Mouse (Mus musculus) testis, postnatal 14 days (tissue): ENCODE measurements around the gene Plin1.

Source experiments
- DNase-seq: peaks from one replicate; pipeline ENCODE4 v3.0.0; 2021; ENCODE audit warnings: low spot score

Gene Plin1

DNA sequence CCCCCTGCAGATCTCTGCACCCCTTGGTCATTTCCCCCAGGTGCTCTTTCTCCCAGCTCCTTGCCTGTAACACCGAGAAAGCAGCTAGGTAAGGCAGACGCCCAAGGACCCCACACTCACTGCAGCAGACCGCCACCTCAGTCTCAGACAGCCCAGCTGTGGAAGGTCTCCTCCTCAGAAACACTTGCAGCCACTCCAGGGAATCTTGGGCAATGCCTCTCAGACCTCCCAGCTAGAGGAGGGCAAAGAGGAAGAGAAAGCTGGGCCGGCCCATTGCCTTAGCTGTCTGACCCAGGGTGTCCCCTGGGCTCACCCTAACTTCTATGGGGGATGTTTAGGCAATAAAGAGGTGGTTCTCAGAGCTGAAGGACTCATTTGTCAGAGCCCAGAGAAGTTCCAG lies at the start of gene Plin1:
TSS of gene Plin1 (minus strand) at position 282 of the 400 bp plus-strand sequence.
- DNase-seq: no peak

GRCm38 (mm10) chr7:79782516-79782855 lies 49.8 kb upstream of the Plin1 start:
- no peak for DNase-seq

- DNase-seq: no peak
These were observed 49.3 kb upstream of the Plin1 start for GRCm38 (mm10) chr7:79781826-79782515.

DNA sequence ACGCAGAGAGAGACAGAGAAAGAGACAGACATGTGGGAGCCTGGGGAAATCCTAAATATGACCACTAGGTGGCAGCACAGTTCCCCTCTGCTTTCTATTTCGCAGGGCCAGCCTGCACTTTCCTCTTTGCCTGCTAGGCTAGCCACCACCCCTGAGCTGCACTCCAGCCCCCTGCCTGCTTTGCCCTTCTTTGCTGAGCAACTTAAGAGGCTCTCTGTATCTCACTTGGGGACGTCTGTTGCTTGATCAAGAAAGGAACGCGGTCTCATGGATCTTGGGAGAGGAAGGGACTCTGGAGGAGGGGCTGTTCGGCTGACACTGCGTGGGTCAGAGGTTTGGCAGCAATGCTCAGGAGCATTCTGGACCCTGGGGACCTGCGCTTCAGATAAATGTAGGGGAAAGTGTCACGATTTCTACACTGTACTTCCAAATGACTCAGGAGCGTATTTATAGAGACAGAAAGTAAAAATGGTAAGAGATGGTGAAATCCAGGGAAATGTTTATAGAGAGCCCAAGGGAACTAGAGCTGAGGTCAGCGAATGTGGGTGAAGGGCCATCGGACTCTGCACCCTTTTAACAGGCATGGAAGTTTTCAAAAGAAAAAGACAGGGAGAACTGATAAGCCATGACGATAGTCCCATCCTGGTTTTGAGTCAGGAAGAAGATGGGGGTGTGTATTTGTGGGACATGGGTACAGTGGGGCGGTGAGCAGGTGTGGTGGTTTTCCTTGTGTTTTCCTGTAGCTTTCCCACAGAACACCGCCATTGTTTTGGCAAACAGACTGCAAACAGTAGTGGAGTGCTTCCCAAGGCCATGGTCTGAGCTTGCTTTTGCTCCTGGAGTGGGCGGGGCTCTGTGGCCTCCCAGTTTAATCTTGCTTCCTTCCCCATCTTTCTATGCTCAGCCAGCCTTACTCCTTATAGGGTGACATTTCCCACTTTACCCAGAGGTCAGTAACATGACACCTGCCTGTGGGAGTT lies 48.2 kb upstream of the Plin1 start:
- DNase-seq: peak; percentile 69

DNA sequence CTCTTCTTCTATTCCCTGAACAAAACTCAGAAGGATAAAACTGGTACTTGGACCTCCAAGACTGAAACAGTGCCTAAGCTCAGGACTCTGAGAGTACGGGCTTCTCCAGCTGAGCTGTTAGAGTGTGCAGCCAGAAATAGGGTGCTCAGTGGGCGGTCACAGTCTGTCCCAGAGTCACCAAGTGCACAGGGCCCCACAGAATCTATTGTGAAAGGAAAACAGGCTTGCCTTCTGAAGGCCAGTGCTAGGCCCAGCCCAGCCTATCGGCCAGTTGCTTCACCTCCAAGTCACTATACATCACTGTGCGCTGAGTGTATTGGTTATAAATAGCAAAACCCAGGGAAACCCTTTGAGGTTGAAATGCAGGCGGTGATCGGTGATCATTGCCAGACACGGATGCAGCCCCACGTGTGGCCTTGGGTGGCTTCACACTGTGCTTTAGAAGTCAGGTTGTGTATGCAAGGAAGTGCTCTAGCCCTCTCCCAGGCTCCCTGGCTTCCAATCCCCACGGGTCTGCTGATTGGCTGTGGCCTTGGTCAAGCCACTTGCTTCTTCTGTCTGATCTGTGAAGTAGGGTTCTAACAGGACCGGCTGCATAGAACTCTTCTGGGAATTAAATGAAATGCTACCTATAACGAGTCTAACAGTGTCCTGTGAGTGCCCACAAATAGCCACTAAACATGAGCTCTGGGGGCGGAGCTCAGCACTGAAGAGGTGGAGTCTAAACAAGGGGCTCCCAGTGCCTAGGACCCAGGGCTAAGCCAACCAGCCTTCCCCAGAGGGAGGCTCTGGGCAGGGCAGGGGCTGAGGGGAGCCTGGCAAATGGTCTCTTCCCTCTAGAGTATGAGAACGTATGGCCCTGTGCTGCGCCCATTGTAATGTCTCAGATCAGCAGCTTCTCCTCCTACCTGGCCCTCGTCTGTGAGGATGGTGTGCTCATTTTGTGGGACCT lies 39.1 kb upstream of the Plin1 start:
- no peak for DNase-seq

GRCm38 (mm10) chr7:79769664-79770063 lies 37.0 kb upstream of the Plin1 start:
- no peak for DNase-seq

DNA sequence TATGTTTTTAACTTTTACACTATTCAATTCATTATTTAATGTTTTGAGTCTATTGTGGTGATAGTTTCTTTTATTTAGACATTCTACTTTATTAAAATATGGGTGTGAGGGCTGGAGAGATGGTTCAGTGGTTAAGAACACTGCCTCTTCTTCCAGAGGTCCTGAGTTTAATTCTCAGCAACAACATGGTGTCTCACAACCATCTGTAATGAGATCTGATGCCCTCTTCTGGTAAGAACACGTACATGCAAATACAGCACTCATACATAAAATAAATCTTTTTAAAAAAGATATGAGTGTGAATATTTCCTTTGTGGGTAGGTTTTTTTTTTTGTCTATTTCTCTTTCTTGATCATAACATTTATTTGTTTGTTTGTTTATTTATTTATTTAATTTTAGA lies 33.3 kb upstream of the Plin1 start:
- no peak for DNase-seq

GRCm38 (mm10) chr7:79762106-79762505 lies 29.4 kb upstream of the Plin1 start:
- DNase-seq: no peak

DNA sequence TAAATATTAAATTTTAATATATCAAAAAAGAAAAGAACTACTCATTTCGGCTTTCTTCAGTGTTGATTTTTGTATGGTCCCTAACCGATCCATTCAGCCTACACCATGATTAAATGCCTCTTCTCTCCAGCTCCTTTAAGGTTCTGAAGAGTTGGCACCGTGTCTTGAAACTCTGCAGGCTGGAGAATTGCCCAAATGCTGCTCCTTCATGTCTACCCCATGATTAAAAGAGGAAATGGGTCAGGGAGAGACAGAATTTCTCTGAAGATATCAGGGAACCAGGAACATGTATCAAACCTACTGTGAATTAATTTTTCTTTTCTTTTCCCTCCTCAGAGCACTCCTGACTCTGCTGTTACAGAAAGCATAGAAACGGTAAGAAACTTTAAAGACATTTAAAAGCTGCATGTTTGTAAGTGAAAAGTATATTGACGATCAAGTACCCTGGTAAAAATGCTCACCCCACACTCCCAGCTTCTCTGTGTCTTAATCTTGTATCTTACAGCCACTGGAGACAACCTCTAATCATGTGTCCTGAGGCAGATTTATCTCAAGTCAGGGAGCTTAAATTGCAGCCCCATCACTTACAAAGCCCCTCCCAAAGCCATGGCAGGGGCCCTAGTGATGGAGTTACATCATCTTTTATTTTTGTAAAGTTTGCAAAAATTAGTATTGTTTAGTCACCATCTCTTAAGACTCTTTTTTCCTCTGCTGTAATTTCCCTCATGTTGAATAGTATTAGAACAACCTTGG lies 28.6 kb upstream of the Plin1 start:
- no peak for DNase-seq

DNA sequence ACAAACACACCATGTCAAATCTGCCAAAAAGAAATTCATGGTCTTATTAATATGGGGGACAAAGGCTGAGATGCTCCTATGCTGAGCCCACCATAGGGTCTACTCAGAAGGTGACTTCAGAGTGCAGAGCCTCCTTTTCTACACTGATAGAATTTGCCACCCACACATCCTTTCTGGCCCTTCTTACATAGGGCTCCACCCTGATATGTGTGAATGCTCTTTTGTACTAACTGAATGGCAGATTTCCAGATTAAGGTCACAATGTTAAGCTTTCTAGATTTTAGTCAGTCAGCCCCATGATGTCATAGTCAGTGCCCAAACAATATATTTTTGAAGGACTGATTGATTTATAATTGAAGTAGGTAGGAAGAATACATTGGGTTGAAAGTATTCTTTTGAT lies 27.1 kb upstream of the Plin1 start:
- DNase-seq: no peak

DNA sequence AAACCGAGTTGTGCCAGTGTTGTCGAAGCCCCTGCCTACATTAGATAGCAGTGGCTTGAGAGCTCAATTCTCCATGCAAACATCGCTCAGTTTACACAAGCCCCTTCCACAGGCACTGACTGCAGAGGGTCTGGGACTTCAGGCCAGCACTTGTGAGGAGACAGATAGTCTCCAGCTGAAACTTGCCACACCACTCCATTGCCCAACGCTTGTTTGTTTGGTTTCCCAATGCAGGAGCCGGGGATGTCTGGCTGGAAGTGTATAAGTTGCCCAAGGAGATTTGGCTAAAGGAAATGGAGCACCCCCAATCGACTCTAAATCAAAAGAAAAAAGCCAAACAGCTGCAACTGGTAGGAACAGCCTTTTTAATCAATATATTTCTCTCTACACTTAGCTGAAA lies 25.5 kb upstream of the Plin1 start:
- DNase-seq: no peak

DNA sequence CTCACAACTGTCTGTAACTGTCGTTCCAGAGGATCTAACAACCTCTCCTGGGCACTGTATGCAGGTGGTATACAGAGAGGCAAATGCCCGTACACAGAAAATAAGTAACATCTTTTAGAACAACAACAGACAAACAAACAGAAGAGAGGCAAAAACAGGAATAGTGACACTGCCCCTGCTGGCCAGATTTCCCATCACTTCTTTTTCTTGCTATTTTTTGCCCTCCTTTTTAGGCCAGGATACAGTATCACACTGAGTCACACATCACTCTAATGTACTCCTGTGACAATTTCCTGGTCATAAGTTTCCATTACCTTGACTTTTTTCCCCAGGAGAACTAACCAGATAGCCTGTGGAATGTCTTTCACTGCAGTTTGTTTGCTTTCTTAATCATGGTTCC lies 23.6 kb upstream of the Plin1 start:
- DNase-seq: no peak

DNA sequence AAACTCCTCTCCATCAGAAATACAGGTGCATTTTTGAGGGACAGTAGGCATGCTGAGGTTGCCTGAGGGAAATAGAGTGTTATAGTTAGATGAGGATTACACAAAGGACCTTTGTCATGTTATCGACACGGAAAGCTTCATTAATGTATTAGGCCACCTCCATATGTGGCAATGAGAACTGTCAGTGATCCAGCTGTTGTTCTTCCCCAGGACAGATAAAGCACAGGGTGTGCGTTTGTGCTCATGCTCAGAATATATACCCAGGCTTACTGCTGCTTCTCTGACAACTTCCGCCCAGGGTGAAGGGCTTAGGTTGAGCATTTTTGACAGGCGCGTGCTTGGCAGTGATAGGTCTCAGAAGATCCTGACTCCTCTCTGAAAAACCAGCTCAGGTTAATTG lies 16.8 kb upstream of the Plin1 start:
- no peak for DNase-seq

GRCm38 (mm10) chr7:79747659-79748058 lies 15.0 kb upstream of the Plin1 start:
- DNase-seq: no peak

- no peak for DNase-seq
These were observed 11.9 kb upstream of the Plin1 start for GRCm38 (mm10) chr7:79744585-79744984.

DNA sequence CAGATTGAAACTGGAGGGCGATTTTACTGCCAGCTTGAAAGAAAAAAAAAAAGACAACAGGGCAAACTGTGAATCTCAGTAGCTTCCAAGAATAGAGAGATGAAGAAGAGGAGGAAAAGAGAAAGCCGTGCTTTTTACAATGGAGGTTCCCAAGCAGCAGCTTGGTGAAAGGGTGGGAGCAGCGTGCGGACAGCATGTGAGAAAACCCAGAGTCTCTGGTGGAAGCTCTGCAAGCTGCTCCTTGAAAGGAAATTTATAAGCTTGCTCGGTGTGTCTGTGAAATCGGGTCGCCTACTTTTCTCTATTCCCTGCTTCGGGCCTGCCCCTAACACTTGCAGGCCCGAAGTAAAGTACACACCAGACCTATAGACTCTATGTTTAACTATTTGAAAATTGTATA lies 11.3 kb upstream of the Plin1 start:
- DNase-seq: no peak

DNA sequence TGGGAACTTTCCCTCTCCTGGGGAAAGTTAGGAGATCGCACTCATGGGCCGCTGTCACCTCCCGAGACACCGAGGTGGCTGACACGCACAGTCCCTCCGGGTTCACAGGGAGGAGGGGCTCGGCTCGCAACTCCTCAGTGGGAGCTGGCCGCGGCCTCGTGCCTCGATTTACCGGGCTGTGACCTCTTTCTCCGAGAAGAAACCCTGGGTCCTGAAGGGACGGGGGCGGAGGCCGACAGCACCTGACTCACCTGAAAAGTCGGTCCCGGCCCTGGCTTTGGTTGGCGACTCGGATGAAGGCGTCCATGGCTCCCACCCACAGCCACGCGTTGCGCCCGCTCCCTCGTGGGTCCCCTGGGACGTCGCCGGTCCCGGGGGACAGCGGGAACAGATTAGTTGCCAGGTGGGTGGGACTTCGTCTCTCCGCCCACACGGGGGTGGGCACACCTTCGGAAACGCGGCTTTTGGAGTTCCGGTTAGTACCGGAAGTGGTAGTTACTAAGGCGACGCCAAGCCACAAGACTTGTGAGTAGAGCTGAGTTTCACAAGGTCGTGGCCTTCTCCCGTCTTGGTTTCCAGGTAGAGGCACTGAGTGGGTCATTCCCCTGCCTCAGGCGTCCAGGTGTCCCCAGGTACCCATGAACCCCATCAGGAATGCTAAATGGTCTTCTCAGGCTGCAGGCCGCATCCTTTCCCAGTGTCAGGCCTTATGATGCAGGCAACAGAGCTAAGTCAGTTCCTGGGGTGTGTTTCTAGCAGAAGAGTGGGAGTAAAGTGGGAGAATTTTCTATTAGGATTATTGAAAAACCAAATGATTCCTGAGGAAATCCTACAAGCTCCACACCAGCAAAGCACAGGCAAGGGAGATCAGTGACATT lies 10.2 kb upstream of the Plin1 start, which contains the start of the genes Pex11a and Wdr93:
TSS of gene Pex11a (minus strand) at position 473 of the 878 bp plus-strand sequence.
TSS of gene Wdr93 (plus strand) at position 505 of the 878 bp plus-strand sequence.
- peak; percentile 88 for DNase-seq

- DNase-seq: no peak
These were observed 9.6 kb upstream of the Plin1 start for GRCm38 (mm10) chr7:79742277-79742658.

DNA sequence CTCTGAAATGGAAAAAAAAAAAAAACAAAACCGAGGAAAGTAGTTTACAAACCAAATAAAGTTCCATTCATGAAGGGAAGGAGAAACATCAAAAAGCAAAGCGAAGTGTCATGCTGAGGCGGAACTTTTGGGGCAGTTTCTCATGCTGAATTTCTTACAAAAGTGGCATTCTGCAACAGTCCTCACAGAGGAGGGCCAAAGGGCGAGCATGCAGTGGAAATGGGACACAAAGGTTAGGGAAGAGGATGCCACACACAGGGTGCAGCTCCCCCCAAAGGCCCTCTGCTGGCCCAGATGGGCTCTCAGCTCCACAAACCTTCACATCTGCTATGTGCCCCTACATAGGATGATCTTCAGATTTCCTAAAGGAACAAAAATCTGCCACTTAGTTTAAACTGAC lies 7.6 kb upstream of the Plin1 start:
- DNase-seq: no peak

GRCm38 (mm10) chr7:79738913-79739312 lies 6.2 kb upstream of the Plin1 start:
- no peak for DNase-seq
